Mouse (Mus musculus): ENCODE measurements around the gene Slc38a10.

- no peak for TF ChIP-seq POLR2A (IDR thresholded peaks at IDR 0.05; ENCODE audit: low read depth, low read length)
- no peak for TF ChIP-seq CTCF (IDR thresholded peaks at IDR 0.05; ENCODE audit: extremely low read depth, insufficient read depth, insufficient read length, insufficient replicate concordance)
Observed at GRCm38 (mm10) chr11:120122126-120122525, 29.0 kb downstream of the Slc38a10 start.
